Mouse (Mus musculus) megakaryocyte, embryonic 14.5 days (primary cell): ENCODE measurements around the gene Med18.

Source experiments
- FLI1 ChIP-seq: IDR thresholded peaks from 2 replicates; pipeline ENCODE4 v1.6.1; 2012; ENCODE audit warnings: low read length, inconsistent platforms, mixed read lengths
- GATA1 ChIP-seq: IDR thresholded peaks from 3 replicates; pipeline ENCODE4 v1.6.1; 2012; ENCODE audit warnings: mixed read lengths, low read length, inconsistent platforms, borderline replicate concordance

- TF ChIP-seq FLI1 (no peak), GATA1 (no peak)
Measured at GRCm38 (mm10) chr4:132491057-132491456, 27.3 kb upstream of the Med18 start.
